10 mouse cellular contexts compared by ENCODE assay signal in genomic region chr13:53447609-53448008, GRCm38 (mm10). TPM values are rescaled to one million over a fixed set of nuclear protein-coding genes. Genes with fewer than 3 reads are reported as not detected.
DNase-seq lines count a peak whose midpoint lies in the region; ATAC-seq lines count a peak whose summit lies in the region.
"Had no signal": no experiment of that assay in that cellular context is flagged by ENCODE, and none has a peak within 500 bp of the region (broad histone marks: within the 10 kb centered on the region; RNA-seq: fewer than 3 reads in every experiment).

No protein-coding gene starts in this region.

- no peak overlapping the region for H3K27ac ChIP-seq in hindbrain, embryonic 10.5 days
- no peak overlapping the region for H3K27ac ChIP-seq in hindbrain, embryonic 16.5 days (ENCODE audit: low read depth, low read length)
- H3K27ac ChIP-seq in limb, embryonic 11.5 days (replicated peaks; ENCODE audit: low read depth, low read length), result no peak overlapping the region
- H3K27ac ChIP-seq: heart, embryonic 13.5 days had no signal

- H3K9me3 ChIP-seq in hindbrain, embryonic 10.5 days, result no peaks in the 10 kb centered on the region
- H3K9me3 ChIP-seq in hindbrain, embryonic 16.5 days (ENCODE audit: control insufficient read depth, low read length), result no peaks in the 10 kb centered on the region
- no peaks in the 10 kb centered on the region for H3K9me3 ChIP-seq in limb, embryonic 11.5 days (ENCODE audit: control insufficient read depth, low read length)
- H3K9me3 ChIP-seq: heart, embryonic 13.5 days had no signal

- peaks cover 10% of the 10 kb centered on the region for H3K27me3 ChIP-seq in hindbrain, embryonic 10.5 days (ENCODE audit: insufficient read depth, poor library complexity, severe bottlenecking)
- no peaks in the 10 kb centered on the region; the same call in 1 of the 2 replicates for H3K27me3 ChIP-seq in hindbrain, embryonic 16.5 days (replicated peaks; ENCODE audit: control insufficient read depth, insufficient read depth, low read length)
- no peaks in the 10 kb centered on the region for H3K27me3 ChIP-seq in limb, embryonic 11.5 days (ENCODE audit: control insufficient read depth, insufficient read depth, low read length)

- ATAC-seq in hindbrain, embryonic 16.5 days, result no peak
- no peak for ATAC-seq in limb, embryonic 11.5 days (ENCODE audit: insufficient number of reproducible peaks, low FRiP score, low TSS enrichment, low read depth)
- no peak for ATAC-seq in erythroblast, adult 5-6 weeks (replicated peaks; ENCODE audit: low FRiP score, poor library complexity, severe bottlenecking)

- no peak overlapping the region for H3K4me2 ChIP-seq in hindbrain, embryonic 16.5 days (ENCODE audit: low read length)
- H3K4me2 ChIP-seq in limb, embryonic 11.5 days (ENCODE audit: low read depth, severe bottlenecking), result no peak overlapping the region
- H3K4me2 ChIP-seq: heart, embryonic 13.5 days had no signal

- no peaks in the 10 kb centered on the region for H3K36me3 ChIP-seq in hindbrain, embryonic 10.5 days
- H3K36me3 ChIP-seq in hindbrain, embryonic 16.5 days (ENCODE audit: control insufficient read depth, insufficient read depth, low read length), result no peaks in the 10 kb centered on the region
- H3K36me3 ChIP-seq in limb, embryonic 11.5 days (ENCODE audit: control insufficient read depth, insufficient read depth, low read length), result no peaks in the 10 kb centered on the region
- H3K36me3 ChIP-seq: heart, embryonic 13.5 days had no signal

- 28% methylated on average over 6 of the region's 6 CpGs for WGBS in hindbrain, embryonic 10.5 days
- WGBS in hindbrain, embryonic 16.5 days, result 21% methylated on average over 6 of the region's 6 CpGs
- WGBS in limb, embryonic 11.5 days, result 24% methylated on average over 6 of the region's 6 CpGs

- H3K4me1 ChIP-seq in hindbrain, embryonic 10.5 days (replicated peaks), result peaks cover 5% of the 10 kb centered on the region
- peaks cover under 1% of the 10 kb centered on the region for H3K4me1 ChIP-seq in hindbrain, embryonic 16.5 days (ENCODE audit: control insufficient read depth, insufficient read depth, low read depth, low read length)
- no peaks in the 10 kb centered on the region; the same call in 1 of the 2 replicates for H3K4me1 ChIP-seq in limb, embryonic 11.5 days (ENCODE audit: control insufficient read depth, insufficient read depth, low read length)

- no peak overlapping the region for H3K4me3 ChIP-seq in hindbrain, embryonic 10.5 days
- H3K4me3 ChIP-seq in hindbrain, embryonic 16.5 days (ENCODE audit: low read length), result no peak overlapping the region
- no peak overlapping the region for H3K4me3 ChIP-seq in limb, embryonic 11.5 days (ENCODE audit: low read depth, low read length)
- H3K4me3 ChIP-seq: heart, embryonic 13.5 days had no signal

- H3K9ac ChIP-seq in hindbrain, embryonic 16.5 days (ENCODE audit: low read depth, low read length), result no peak overlapping the region
- no peak overlapping the region for H3K9ac ChIP-seq in limb, embryonic 11.5 days (ENCODE audit: low read length)
- H3K9ac ChIP-seq: heart, embryonic 13.5 days had no signal

- peak; percentile 34 for DNase-seq in hindbrain, embryonic 10.5 days (ENCODE audit: low spot score)
- peak; percentile 45 for DNase-seq in 416B (ENCODE audit: low read depth)
- peak; percentile 51 for DNase-seq in adrenal gland, postnatal 14 days
- peak; percentile 72 for DNase-seq in limb, embryonic 11.5 days (ENCODE audit: low spot score)
- DNase-seq in cerebellum, postnatal 4 days (ENCODE audit: low spot score in 2 of 2), result no peak
- DNase-seq in c-Kit-positive CD71-positive TER-119-positive erythroid progenitor cells, embryonic 14.5 days (ENCODE audit: low spot score), result no peak
- DNase-seq: right cerebral cortex, postnatal 14 days had no signal

RNA-seq across cellular contexts. Expression of gene Msx2, which starts 25.3 kb away (rescaled TPM):
- 45.5 and 57.9 TPM in 2 replicates for polyA plus RNA-seq in hindbrain, embryonic 10.5 days (2016; fragmentation: Nextera tagmentation; extraction: Ambion mirVana)
- 2.4 and 2.8 TPM in 2 replicates for polyA plus RNA-seq in hindbrain, embryonic 16.5 days (2015; fragmentation: Nextera tagmentation; extraction: Ambion mirVana)
- total RNA-seq in adrenal gland, postnatal 14 days (2021), result 0.63 and 0.68 TPM in 2 replicates
- polyA plus RNA-seq in limb, embryonic 11.5 days (2014; fragmentation: Nextera tagmentation; extraction: Ambion mirVana), result 35.6 and 40.3 TPM in 2 replicates
- total RNA-seq in erythroblast, adult 5-6 weeks (2015; ENCODE audit: low replicate concordance), result not detected in 2 replicates
- not detected in 2 replicates for total RNA-seq in erythroblast, adult 5-6 weeks (2017; ENCODE audit: low replicate concordance)

Comparison
In these comparisons a context has a peak if more than half of its experiments do, and no peak if none do; other contexts are left out.
1. DNase-seq: peak in hindbrain, embryonic 10.5 days (single experiment), 416B (single experiment), adrenal gland, postnatal 14 days (single experiment) and limb, embryonic 11.5 days (single experiment); none in cerebellum, postnatal 4 days (0 of 2) and c-Kit-positive CD71-positive TER-119-positive erythroid progenitor cells, embryonic 14.5 days (single experiment).